ENCODE assay signal across 26 mouse cellular contexts in the genomic region with DNA sequence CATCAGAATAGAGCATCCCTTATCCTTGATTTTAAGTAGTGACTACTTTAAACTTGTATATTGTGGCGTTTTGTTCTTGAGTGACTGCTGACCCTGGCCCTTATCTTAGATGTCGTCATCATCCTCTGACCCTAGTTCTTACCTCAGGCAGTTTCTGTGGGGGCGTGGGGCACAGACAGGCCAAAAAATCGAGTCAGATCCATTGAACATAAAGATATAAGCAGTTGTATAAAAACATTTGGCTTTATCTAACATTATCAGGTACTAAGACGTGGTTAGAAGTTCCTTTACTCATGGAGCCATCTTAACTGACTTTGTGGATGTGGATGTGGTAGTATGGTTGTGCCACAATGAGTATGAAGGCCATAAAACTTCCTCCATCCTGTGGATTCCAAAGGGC. TPM values are rescaled to one million over a fixed set of nuclear protein-coding genes. Genes with fewer than 3 reads are reported as not detected.
"Had no signal": no experiment of that assay in that cellular context is flagged by ENCODE, and none has a peak within 500 bp of the region (broad histone marks: within the 10 kb centered on the region; RNA-seq: fewer than 3 reads in every experiment).

No protein-coding gene starts in this region.

- H3K27me3 ChIP-seq: lung, embryonic 15.5 days; midbrain, embryonic 12.5 days; neural tube, embryonic 13.5 days; neural tube, embryonic 15.5 days had no signal

- H3K4me2 ChIP-seq: lung, embryonic 15.5 days; midbrain, embryonic 12.5 days; neural tube, embryonic 13.5 days; neural tube, embryonic 15.5 days had no signal

- DNase-seq: liver, postnatal 0 days; lung, adult 2 months; lung, postnatal 14 days; lung, postnatal 36 days; midbrain, embryonic 14.5 days; retina, postnatal 1 day; right cerebral cortex, adult 18-20 months; right cerebral cortex, postnatal 25 days; right cerebral cortex, postnatal 4 days; spleen, adult 18-20 months; thymus, adult 18-20 months; thymus, postnatal 14 days; thymus, postnatal 36 days had no signal

- H3K9ac ChIP-seq: liver, postnatal 0 days; lung, embryonic 15.5 days; midbrain, embryonic 12.5 days; neural tube, embryonic 13.5 days; neural tube, embryonic 15.5 days had no signal

- H3K4me1 ChIP-seq: lung, embryonic 15.5 days; midbrain, embryonic 10.5 days; midbrain, embryonic 12.5 days; neural tube, embryonic 13.5 days; neural tube, embryonic 15.5 days had no signal

- H3K4me3 ChIP-seq: lung, embryonic 15.5 days; midbrain, embryonic 10.5 days; midbrain, embryonic 12.5 days; myocyte; neural tube, embryonic 13.5 days; neural tube, embryonic 15.5 days had no signal

- H3K9me3 ChIP-seq: lung, embryonic 15.5 days; midbrain, embryonic 10.5 days; midbrain, embryonic 12.5 days; neural tube, embryonic 13.5 days; neural tube, embryonic 15.5 days had no signal

- ATAC-seq: liver, postnatal 0 days; lung, postnatal 0 days; midbrain, embryonic 16.5 days had no signal

- H3K27ac ChIP-seq: lung, embryonic 15.5 days; macrophage; midbrain, embryonic 10.5 days; midbrain, embryonic 12.5 days; neural tube, embryonic 13.5 days; neural tube, embryonic 15.5 days had no signal

RNA-seq across cellular contexts. Expression of a gene that starts 24.6 kb away (rescaled TPM):
- total RNA-seq: megakaryocyte, adult 5-6 weeks; megakaryocyte-erythroid progenitor cell, adult 5-6 weeks had no signal
- polyA plus RNA-seq: lung, adult 2 months had no signal

RNA-seq across cellular contexts. Expression of a gene that starts 29.2 kb away (rescaled TPM):
- total RNA-seq: megakaryocyte-erythroid progenitor cell, adult 5-6 weeks had no signal
- polyA plus RNA-seq: lung, postnatal 0 days; macrophage; small intestine, adult 2 months; stomach, embryonic 14.5 days had no signal
